Mouse (Mus musculus) erythroblast, embryonic 14.5 days (primary cell): ENCODE measurements around the gene Cntnap1. TPM values are rescaled to one million over a fixed set of nuclear protein-coding genes. Genes with fewer than 3 reads are reported as not detected.

Source experiments
- H3K27me3 ChIP-seq: 2 replicates; pipeline ENCODE4 v1.6.1; 2012; ENCODE audit warnings: inconsistent platforms; ENCODE audit not compliant: control insufficient read depth
- H3K36me3 ChIP-seq: 2 replicates; pipeline ENCODE4 v1.6.1; 2012; ENCODE audit warnings: mild to moderate bottlenecking, inconsistent platforms; ENCODE audit not compliant: control insufficient read depth
- H3K4me1 ChIP-seq: 2 replicates; pipeline ENCODE4 v1.6.1; 2012; ENCODE audit warnings: inconsistent platforms; ENCODE audit not compliant: control insufficient read depth
- H3K4me3 ChIP-seq: replicated peaks from 2 replicates; pipeline ENCODE3; 2012; ENCODE audit warnings: moderate library complexity, mild to moderate bottlenecking, inconsistent platforms
- H3K9me3 ChIP-seq: 2 replicates; pipeline ENCODE4 v1.6.1; 2012; ENCODE audit warnings: low read length, inconsistent platforms, mixed read lengths; ENCODE audit not compliant: control insufficient read depth
- GATA1 ChIP-seq: IDR thresholded peaks from 2 replicates; pipeline ENCODE4 v1.6.1; 2012; ENCODE audit warnings: low read length, inconsistent platforms, mixed read lengths
- TAL1 ChIP-seq: IDR thresholded peaks from 3 replicates; pipeline ENCODE4 v1.6.1; 2012; ENCODE audit warnings: low read length, inconsistent platforms, mixed read lengths
- polyA plus RNA-seq: library from polyadenylated mRNA; stranded (reverse); fragments of >175 nt; gene quantifications from 2 replicates; pipeline ENCODE4 v1.2.3, GENCODE M21; 2012

The Cntnap1 gene
- polyA plus RNA-seq, 1 experiment = 0.01 TPM

GRCm38 (mm10) chr11:101174389-101174745 is 4.0 kb downstream of the Cntnap1 start:
- Histone ChIP-seq H3K4me1 (peaks cover 35% of the 10 kb centered on the region), H3K9me3 (peaks cover 20% of the 10 kb centered on the region; the same call in 1 of the 2 replicates), H3K4me3 (peak overlapping the region; percentile 4), H3K36me3 (no peaks in the 10 kb centered on the region), H3K27me3 (peaks cover 100% of the 10 kb centered on the region)
- TF ChIP-seq TAL1 (no peak), GATA1 (no peak)

DNA sequence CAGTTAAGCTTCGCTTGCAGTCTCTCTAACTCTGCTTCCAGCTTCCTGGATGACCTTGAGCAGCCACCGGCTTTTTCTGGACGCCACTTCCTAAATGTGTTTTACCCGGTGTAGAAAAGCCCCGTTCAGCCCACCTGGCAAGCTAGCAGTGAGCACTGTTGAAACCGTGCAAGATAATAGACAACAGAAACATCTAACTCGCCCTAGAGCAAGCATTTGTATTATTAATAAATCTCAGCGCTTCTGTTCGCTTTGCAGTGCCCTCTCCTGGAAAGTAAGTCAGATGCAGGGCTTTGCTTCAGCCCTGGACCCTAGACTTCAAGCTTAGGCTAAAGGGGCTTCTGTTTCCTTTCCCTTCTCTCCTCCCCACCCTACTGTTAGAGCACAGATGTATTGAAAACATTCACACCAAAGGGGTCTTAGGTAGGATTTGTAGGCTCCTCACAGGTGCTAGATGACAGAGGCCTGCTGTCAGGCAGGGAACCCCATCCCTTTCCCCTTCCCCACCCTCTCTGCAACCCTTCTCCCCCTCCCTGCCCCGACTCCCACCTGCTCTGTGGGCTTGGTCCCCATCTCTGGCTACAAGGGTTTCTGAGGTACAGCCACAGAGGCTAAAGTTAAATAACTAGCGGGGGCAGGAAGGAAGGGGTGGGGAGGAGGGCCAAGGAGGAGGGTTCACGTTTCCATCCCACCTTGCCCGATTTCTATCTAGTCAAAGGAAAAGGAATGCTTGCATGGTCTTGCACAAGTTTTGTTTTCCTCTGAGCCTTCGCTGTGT is 4.7 kb downstream of the Cntnap1 start, which contains the start of gene Ccr10:
TSS of gene Ccr10 (minus strand) at position 593 of the 778 bp plus-strand sequence.
- H3K4me3 ChIP-seq = peak within 1 kb of the TSS; percentile 4
- H3K27me3 ChIP-seq = peaks cover 98% of the 10 kb centered on the region
- peaks cover 20% of the 10 kb centered on the region; the same call in 1 of the 2 replicates for H3K9me3 ChIP-seq
- no peaks in the 10 kb centered on the region for H3K36me3 ChIP-seq
- H3K4me1 ChIP-seq = peaks cover 35% of the 10 kb centered on the region
- TF ChIP-seq TAL1 (no peak), GATA1 (no peak)

DNA sequence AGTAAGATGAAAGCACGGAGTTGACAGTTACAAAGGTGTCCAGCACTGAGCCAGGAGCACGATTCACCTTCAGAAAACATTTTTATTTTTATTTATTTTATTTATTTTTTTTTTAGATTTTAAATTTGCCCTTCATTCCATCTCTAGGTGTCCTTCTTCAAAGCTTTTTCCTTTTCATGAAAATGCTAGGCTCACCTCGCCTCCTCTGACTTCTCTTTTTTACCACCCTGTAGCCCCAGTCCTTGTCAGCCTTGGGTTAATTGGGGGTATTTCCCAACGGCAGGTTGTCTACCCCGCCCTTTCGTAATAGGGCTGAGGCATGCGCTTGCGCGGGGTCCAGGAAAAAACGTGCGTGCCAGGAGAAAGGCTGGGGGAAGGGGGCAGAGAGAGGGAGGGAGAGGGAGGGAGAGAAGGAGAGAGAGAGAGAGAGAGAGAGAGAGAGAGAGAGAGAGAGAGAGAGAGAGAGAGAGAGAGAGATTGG is 5.4 kb downstream of the Cntnap1 start:
- peaks cover 16% of the 10 kb centered on the region; the same call in 1 of the 2 replicates for H3K9me3 ChIP-seq
- H3K36me3 ChIP-seq = no peaks in the 10 kb centered on the region
- TF ChIP-seq GATA1 (no peak), TAL1 (no peak)
- H3K4me3 ChIP-seq = no peak overlapping the region
- peaks cover 97% of the 10 kb centered on the region for H3K27me3 ChIP-seq
- H3K4me1 ChIP-seq = peaks cover 30% of the 10 kb centered on the region

GRCm38 (mm10) chr11:101176117-101176691 is 5.9 kb downstream of the Cntnap1 start:
- Histone ChIP-seq H3K4me1 (peaks cover 27% of the 10 kb centered on the region), H3K27me3 (peaks cover 93% of the 10 kb centered on the region), H3K9me3 (peaks cover 16% of the 10 kb centered on the region; the same call in 1 of the 2 replicates), H3K4me3 (no peak overlapping the region), H3K36me3 (no peaks in the 10 kb centered on the region)
- TF ChIP-seq GATA1 (no peak), TAL1 (no peak)

- Histone ChIP-seq H3K4me1 (peaks cover 19% of the 10 kb centered on the region), H3K27me3 (peaks cover 91% of the 10 kb centered on the region), H3K4me3 (no peak overlapping the region)
These were observed 6.8 kb downstream of the Cntnap1 start for GRCm38 (mm10) chr11:101176933-101177773.

DNA sequence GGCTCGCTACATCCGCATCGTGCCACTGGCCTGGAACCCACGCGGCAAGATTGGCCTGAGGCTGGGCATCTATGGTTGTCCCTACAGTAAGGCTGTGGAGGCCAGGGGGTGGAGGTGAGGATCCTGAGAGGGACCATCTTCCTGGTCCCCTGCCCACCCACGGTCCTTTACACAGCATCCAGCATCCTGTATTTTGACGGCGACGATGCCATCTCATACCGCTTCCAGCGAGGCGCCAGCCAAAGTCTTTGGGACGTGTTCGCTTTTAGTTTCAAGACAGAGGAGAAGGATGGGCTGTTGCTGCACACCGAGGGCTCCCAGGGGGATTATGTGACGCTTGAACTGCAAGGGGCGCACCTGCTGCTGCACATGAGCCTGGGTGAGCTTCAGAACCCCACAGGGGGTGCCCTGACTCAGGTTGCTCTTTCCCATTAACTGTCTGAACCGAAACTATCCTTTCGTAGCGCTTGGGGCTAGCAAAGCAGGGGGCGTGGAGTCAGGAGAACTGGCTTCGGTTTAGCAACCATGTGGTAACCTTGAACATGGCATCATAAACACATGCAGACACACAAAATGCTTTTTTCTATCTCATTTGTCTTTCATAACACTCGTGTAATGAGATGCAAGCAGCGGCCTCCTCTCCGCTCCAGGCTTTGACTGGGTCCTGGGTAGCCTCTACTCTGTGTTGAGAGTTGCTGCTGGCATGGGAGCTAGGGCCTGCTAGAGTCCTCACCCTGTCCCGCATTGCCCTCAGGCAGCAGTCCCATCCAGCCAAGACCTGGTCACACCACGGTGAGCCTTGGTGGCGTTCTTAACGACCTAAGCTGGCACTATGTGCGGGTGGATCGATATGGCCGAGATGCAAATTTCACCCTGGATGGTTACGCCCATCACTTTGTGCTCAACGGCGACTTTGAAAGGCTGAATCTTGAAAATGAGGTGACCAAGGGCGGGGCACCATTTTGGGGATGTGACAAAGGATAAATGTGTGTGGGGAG is 8.0 kb downstream of the Cntnap1 start:
- H3K27me3 ChIP-seq = peaks cover 91% of the 10 kb centered on the region
- peaks cover 10% of the 10 kb centered on the region; the same call in 1 of the 2 replicates for H3K9me3 ChIP-seq
- H3K36me3 ChIP-seq = no peaks in the 10 kb centered on the region
- peaks cover 13% of the 10 kb centered on the region for H3K4me1 ChIP-seq
- TF ChIP-seq GATA1 = no peak
- no peak for TF ChIP-seq TAL1
- no peak overlapping the region for H3K4me3 ChIP-seq

More at GRCm38 (mm10) chr11:101176933-101177773, 6.8 kb downstream of the Cntnap1 start:
- TF ChIP-seq TAL1 (no peak), GATA1 (no peak)
- Histone ChIP-seq H3K9me3 (peaks cover 14% of the 10 kb centered on the region; the same call in 1 of the 2 replicates), H3K36me3 (no peaks in the 10 kb centered on the region)

GRCm38 (mm10) chr11:101179306-101179705 is 9.0 kb downstream of the Cntnap1 start:
- TF ChIP-seq TAL1 (no peak), GATA1 (no peak)
- Histone ChIP-seq H3K9me3 (peaks cover 4% of the 10 kb centered on the region; the same call in 1 of the 2 replicates), H3K27me3 (peaks cover 88% of the 10 kb centered on the region), H3K4me1 (peaks cover 3% of the 10 kb centered on the region), H3K36me3 (no peaks in the 10 kb centered on the region), H3K4me3 (no peak overlapping the region)

- Histone ChIP-seq H3K36me3 (no peaks in the 10 kb centered on the region), H3K4me3 (no peak overlapping the region), H3K4me1 (peaks cover 3% of the 10 kb centered on the region), H3K27me3 (peaks cover 84% of the 10 kb centered on the region), H3K9me3 (peaks cover 4% of the 10 kb centered on the region; the same call in 1 of the 2 replicates)
- TF ChIP-seq TAL1 (no peak), GATA1 (no peak)
These were observed 9.9 kb downstream of the Cntnap1 start for GRCm38 (mm10) chr11:101180261-101180660.
